Mouse (Mus musculus) olfactory bulb, adult 2 months (tissue): ENCODE measurements around the gene Abcb9.

Experiments used
- CTCF ChIP-seq: fragments of 200-500 bp; IDR thresholded peaks from 2 replicates; pipeline ENCODE4 v1.5.1; 2012; ENCODE audit warnings: low read depth, mild to moderate bottlenecking, low read length, moderate library complexity; ENCODE audit not compliant: insufficient read depth
- POLR2A ChIP-seq: fragments of 200-500 bp; IDR thresholded peaks from 2 replicates; pipeline ENCODE4 v1.6.1; 2012; ENCODE audit warnings: mild to moderate bottlenecking, low read depth, low read length, moderate library complexity; ENCODE audit not compliant: insufficient read depth

GRCm38 (mm10) chr5:124093120-124093794, 2.3 kb downstream of the Abcb9 start:
- TF ChIP-seq POLR2A: no peak
- TF ChIP-seq CTCF: no peak
